Mouse (Mus musculus): ENCODE measurements around the gene Pdcl. TPM values are rescaled to one million over a fixed set of nuclear protein-coding genes. Genes with fewer than 3 reads are reported as not detected.

Gene Pdcl
- polyA plus RNA-seq (2012; ENCODE audit: low replicate concordance), result 4.0 and 17.5 TPM in 2 replicates

DNA sequence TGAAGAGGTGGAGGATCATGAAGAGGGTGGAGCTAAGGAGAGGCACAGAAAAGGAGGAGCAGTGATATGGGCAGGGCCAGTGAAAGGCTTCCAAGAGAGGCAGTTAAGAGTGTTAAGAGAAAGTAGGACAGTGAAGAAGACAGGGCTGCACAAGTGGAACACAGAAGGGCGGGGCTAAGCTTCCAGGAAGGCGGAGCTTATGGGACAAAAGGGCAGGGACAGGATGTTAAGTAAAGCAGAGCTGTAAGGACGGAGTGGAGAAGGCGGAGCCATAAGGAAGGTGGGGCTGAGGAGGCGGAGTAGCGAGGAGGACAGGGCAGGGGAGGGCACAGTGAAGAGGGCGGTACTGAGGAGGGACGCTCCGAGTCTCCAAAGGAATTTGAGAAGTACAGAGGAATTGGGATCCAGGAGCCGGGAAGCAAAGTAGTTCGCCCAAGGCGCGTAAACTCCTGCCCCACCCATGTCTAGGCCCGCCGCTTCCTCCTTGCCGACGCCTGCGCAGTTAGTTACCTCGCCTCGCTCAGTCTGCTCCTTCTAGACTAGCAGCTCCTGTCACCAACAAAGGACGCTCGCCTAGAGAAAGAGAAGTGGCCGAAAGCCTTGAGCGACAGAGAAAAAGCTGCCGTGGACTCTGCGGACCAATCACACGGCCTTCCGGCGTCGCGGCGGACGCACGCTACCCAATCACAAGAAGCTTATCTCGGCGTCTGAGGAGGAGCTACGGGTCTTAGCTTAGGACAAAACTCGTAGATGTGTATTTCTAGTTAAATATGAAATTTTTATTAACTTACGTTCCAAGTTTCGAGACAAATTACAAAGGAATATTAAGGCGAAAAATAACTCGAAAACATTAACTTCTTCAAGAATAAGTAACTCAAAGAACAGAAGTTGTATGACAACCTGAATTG lies at the start of gene Pdcl:
Gene Pdcl (minus strand): TSS at position 700 of the 908 bp plus-strand sequence.

DNA sequence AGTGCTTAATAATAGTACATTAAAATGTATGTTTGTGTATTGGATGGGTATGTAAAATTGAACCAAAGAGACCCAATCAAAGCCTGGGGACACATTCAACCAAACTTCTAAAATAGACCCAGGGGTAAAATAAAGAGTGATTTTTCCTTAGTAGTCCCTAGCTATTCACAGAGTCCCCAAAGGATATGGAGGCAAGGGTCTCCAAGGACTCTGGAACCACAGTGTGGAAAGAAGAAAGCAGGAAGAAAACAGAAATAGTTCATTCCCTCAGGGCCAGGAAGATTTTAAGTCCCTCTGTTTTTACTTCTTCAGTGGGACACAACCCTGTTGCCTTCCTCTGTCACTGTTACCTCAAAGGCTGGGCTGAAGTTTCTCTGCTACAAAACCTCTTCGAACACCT lies 32.9 kb downstream of the Pdcl start, which contains the start of gene Olfr368:
Gene Olfr368 (plus strand): TSS at position 301 of the 400 bp plus-strand sequence.

Other genes with a start within 250 kb of the Pdcl start
- not detected in 2 replicates for gene Olfr362, start 241.4 kb downstream of the Pdcl start, polyA plus RNA-seq (2012; ENCODE audit: low replicate concordance)
- gene Olfr364-ps1, start 220.0 kb downstream of the Pdcl start, polyA plus RNA-seq (2012; ENCODE audit: low replicate concordance), result not detected in 2 replicates
- not detected in 2 replicates for gene Olfr365, start 171.1 kb downstream of the Pdcl start, polyA plus RNA-seq (2012; ENCODE audit: low replicate concordance)
- gene Olfr366, start 147.8 kb downstream of the Pdcl start, polyA plus RNA-seq (2012; ENCODE audit: low replicate concordance), result not detected in 2 replicates
- not detected in 2 replicates for gene Olfr368, start 32.8 kb downstream of the Pdcl start, polyA plus RNA-seq (2012; ENCODE audit: low replicate concordance)
- gene Rc3h2, start 63.6 kb upstream of the Pdcl start, polyA plus RNA-seq (2012; ENCODE audit: low replicate concordance), result 3.1 and 3.4 TPM in 2 replicates
- 0.54 and 0.83 TPM in 2 replicates for gene Zbtb26, start 83.8 kb upstream of the Pdcl start, polyA plus RNA-seq (2012; ENCODE audit: low replicate concordance)
- gene Zbtb6, start 83.8 kb upstream of the Pdcl start, polyA plus RNA-seq (2012; ENCODE audit: low replicate concordance), result 1.9 and 2.2 TPM in 2 replicates
- 2.3 and 3.9 TPM in 2 replicates for gene Rabgap1, start 83.9 kb upstream of the Pdcl start, polyA plus RNA-seq (2012; ENCODE audit: low replicate concordance)
- not detected in 2 replicates for gene Gpr21, start 157.0 kb upstream of the Pdcl start, polyA plus RNA-seq (2012; ENCODE audit: low replicate concordance)